Mouse (Mus musculus): ENCODE data around the gene Armc7.

DNA sequence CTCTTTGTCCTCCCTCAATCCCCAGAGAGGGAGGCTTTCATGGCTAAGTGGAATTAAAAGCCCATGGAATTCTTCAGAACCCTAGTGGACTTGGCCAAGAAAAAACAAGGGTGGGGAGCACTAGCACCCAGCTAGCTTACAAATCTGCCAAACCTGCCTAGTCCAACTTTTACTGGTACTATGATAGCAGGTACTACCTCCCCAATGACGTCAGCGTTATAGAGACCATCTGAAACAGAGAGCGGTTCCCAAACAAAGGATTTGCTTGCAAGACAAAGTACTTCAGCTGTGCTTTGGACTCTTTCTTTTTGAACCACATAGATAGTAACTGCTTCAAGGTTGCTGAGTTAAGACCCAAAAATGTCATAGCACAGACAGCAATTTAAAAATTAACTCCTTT lies 36.5 kb downstream of the Armc7 start:
- TF ChIP-seq CTCF (IDR thresholded peaks at IDR 0.05; ENCODE audit: low read depth, low read length) (no peak), POLR2A (IDR thresholded peaks at IDR 0.05; ENCODE audit: borderline replicate concordance, low read depth, low read length) (no peak)
